13 mouse cellular contexts compared by ENCODE assay signal in the genomic region with DNA sequence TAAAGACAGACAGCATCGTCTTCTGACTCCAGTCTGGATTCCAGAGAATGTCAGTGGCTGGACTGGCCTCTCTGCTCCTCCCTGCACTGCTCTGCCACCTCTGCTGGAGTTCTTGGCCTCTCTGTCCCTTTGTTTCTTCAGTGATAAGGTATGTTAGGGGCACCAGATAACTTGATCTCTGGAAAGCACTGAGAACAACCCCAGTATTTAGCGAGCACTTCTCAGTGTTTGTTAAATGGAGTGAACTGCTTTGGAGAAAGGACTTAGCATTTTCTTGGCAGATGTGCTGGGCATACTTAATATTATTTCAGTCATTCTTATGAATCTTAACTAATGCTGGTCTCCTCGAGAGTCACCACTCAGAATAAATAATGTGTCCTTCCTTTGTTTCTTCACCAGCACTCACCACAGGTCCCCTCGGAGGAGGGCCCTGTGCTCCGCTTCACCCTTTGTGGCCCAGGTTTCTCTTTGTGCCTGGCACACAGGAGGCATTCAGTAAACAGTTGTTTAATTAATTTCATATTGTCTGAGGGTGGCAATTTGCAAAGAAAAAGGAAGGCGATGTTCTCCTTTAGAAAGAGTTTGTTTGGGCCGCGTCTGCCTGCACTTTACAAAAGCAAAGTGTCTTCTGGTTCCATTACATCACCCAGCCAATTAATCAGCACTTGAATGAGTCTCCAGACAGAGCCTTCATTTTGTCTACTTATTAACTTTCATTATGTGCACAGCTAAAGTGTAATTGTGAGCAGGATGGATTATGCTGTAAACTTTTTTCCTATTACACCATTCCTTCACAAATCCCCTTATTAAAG.
DNase-seq lines count a peak whose midpoint lies in the region; ATAC-seq and TF ChIP-seq lines count a peak whose summit lies in the region.
"Had no signal": no experiment of that assay in that cellular context is flagged by ENCODE, and none has a peak within 500 bp of the region (broad histone marks: within the 10 kb centered on the region; RNA-seq: fewer than 3 reads in every experiment).

No protein-coding gene starts in this region.

- H3K27me3 ChIP-seq in neural tube, embryonic 11.5 days (ENCODE audit: control insufficient read depth, insufficient read depth, low read length), result no peaks in the 10 kb centered on the region
- no peaks in the 10 kb centered on the region; the same call in 1 of the 2 replicates for H3K27me3 ChIP-seq in midbrain, embryonic 11.5 days (ENCODE audit: control insufficient read depth, insufficient read depth, low read length)
- no peaks in the 10 kb centered on the region for H3K27me3 ChIP-seq in lung, postnatal 0 days (replicated peaks; ENCODE audit: insufficient read depth, low read length)
- H3K27me3 ChIP-seq in liver, embryonic 11.5 days (replicated peaks; ENCODE audit: control insufficient read depth, insufficient read depth, low read length), result no peaks in the 10 kb centered on the region

- WGBS in neural tube, embryonic 11.5 days, result 22% methylated on average over 8 of the region's 8 CpGs
- WGBS in midbrain, embryonic 11.5 days, result 11% methylated on average over 8 of the region's 8 CpGs
- WGBS in lung, postnatal 0 days, result 19% methylated on average over 8 of the region's 8 CpGs
- WGBS in liver, embryonic 11.5 days, result 55% methylated on average over 8 of the region's 8 CpGs

- TF ChIP-seq EP300 in lung, postnatal 0 days (IDR thresholded peaks at IDR 0.05), result no peak

- H3K4me2 ChIP-seq in neural tube, embryonic 11.5 days (ENCODE audit: low read depth), result no peak overlapping the region
- H3K4me2 ChIP-seq in midbrain, embryonic 11.5 days, result no peak overlapping the region
- no peak overlapping the region for H3K4me2 ChIP-seq in lung, postnatal 0 days (replicated peaks; ENCODE audit: low read depth, low read length)
- no peak overlapping the region for H3K4me2 ChIP-seq in liver, embryonic 11.5 days

- no peak overlapping the region for H3K4me3 ChIP-seq in neural tube, embryonic 11.5 days (ENCODE audit: low read depth, low read length)
- H3K4me3 ChIP-seq in midbrain, embryonic 11.5 days (ENCODE audit: low read depth, low read length), result no peak overlapping the region
- H3K4me3 ChIP-seq in lung, postnatal 0 days (ENCODE audit: low read depth, low read length), result no peak overlapping the region
- no peak overlapping the region for H3K4me3 ChIP-seq in liver, embryonic 11.5 days (ENCODE audit: low read depth, low read length)

- no peak overlapping the region for H3K9ac ChIP-seq in neural tube, embryonic 11.5 days (ENCODE audit: low read length)
- H3K9ac ChIP-seq in midbrain, embryonic 11.5 days (ENCODE audit: low read length), result peak overlapping the region; percentile 11; the same call in 1 of the 2 replicates
- H3K9ac ChIP-seq in lung, postnatal 0 days (replicated peaks; ENCODE audit: low read depth), result no peak overlapping the region
- H3K9ac ChIP-seq in liver, embryonic 11.5 days (ENCODE audit: low read depth, low read length), result no peak overlapping the region

- peak overlapping the region; percentile 36; the same call in 1 of the 2 replicates for H3K27ac ChIP-seq in neural tube, embryonic 11.5 days (ENCODE audit: low read depth, low read length)
- H3K27ac ChIP-seq in midbrain, embryonic 11.5 days (ENCODE audit: low read depth, low read length), result 0 out of 2 replicates have a peak overlapping the region, but pooled peaks have one; percentile 20
- no peak overlapping the region for H3K27ac ChIP-seq in lung, postnatal 0 days (ENCODE audit: low read length)
- no peak overlapping the region for H3K27ac ChIP-seq in liver, embryonic 11.5 days (ENCODE audit: low read depth, low read length)

- no peaks in the 10 kb centered on the region for H3K36me3 ChIP-seq in neural tube, embryonic 11.5 days (ENCODE audit: control insufficient read depth, insufficient read depth, low read length)
- no peaks in the 10 kb centered on the region for H3K36me3 ChIP-seq in midbrain, embryonic 11.5 days (ENCODE audit: control insufficient read depth, insufficient read depth, low read length)
- no peaks in the 10 kb centered on the region for H3K36me3 ChIP-seq in lung, postnatal 0 days (ENCODE audit: insufficient read depth, low read length)
- no peaks in the 10 kb centered on the region for H3K36me3 ChIP-seq in liver, embryonic 11.5 days (ENCODE audit: control insufficient read depth, insufficient read depth, low read length)

- H3K4me1 ChIP-seq in neural tube, embryonic 11.5 days (ENCODE audit: control insufficient read depth, insufficient read depth, low read length), result peaks cover 7% of the 10 kb centered on the region; the same call in 1 of the 2 replicates
- peaks cover 9% of the 10 kb centered on the region for H3K4me1 ChIP-seq in midbrain, embryonic 11.5 days (ENCODE audit: control insufficient read depth, insufficient read depth, low read length)
- no peaks in the 10 kb centered on the region for H3K4me1 ChIP-seq in lung, postnatal 0 days (ENCODE audit: insufficient read depth, low read depth, low read length)
- no peaks in the 10 kb centered on the region for H3K4me1 ChIP-seq in liver, embryonic 11.5 days (replicated peaks; ENCODE audit: control insufficient read depth, insufficient read depth, low read length)

- DNase-seq in embryo, embryonic 9.5 days (ENCODE audit: extremely low spot score), result peak; percentile 23
- no peak for DNase-seq in embryo, embryonic 10.5 days (ENCODE audit: low spot score)
- DNase-seq in neural tube, embryonic 11.5 days (ENCODE audit: low spot score), result peak; percentile 60
- no peak for DNase-seq in neural tube, embryonic 10.5 days (ENCODE audit: extremely low spot score, low spot score)
- peak; percentile 83 for DNase-seq in midbrain, embryonic 11.5 days (ENCODE audit: low spot score, missing footprints)
- DNase-seq in lung, postnatal 0 days (ENCODE audit: low spot score), result no peak
- DNase-seq in T-cell, adult 2 months (ENCODE audit: low spot score), result no peak
- no peak for DNase-seq in liver, embryonic 11.5 days (ENCODE audit: low spot score)
- DNase-seq: adrenal gland, adult 8-10 months; gastrocnemius, postnatal 14 days; lung, adult 18-20 months; thymus, adult 2 months had no signal

- no peaks in the 10 kb centered on the region for H3K9me3 ChIP-seq in neural tube, embryonic 11.5 days (ENCODE audit: control insufficient read depth, low read length)
- H3K9me3 ChIP-seq in midbrain, embryonic 11.5 days (ENCODE audit: control insufficient read depth, low read length), result no peaks in the 10 kb centered on the region
- no peaks in the 10 kb centered on the region for H3K9me3 ChIP-seq in lung, postnatal 0 days (ENCODE audit: low read length)
- no peaks in the 10 kb centered on the region for H3K9me3 ChIP-seq in liver, embryonic 11.5 days (ENCODE audit: control insufficient read depth, low read length)

- no peak for TF ChIP-seq CTCF in lung, postnatal 0 days (IDR thresholded peaks at IDR 0.05)

- peak; percentile 88 for ATAC-seq in neural tube, embryonic 11.5 days (ENCODE audit: insufficient read depth, low FRiP score, low TSS enrichment)
- peak; percentile 80 for ATAC-seq in midbrain, embryonic 11.5 days (ENCODE audit: low FRiP score)
- no peak for ATAC-seq in lung, postnatal 0 days
- no peak for ATAC-seq in liver, embryonic 11.5 days (replicated peaks; ENCODE audit: low FRiP score)
- ATAC-seq: intestine, embryonic 16.5 days had no signal

Comparison
In these comparisons a context has a peak if more than half of its experiments do, and no peak if none do; other contexts are left out.
1. DNase-seq: peak in embryo, embryonic 9.5 days (single experiment), neural tube, embryonic 11.5 days (single experiment) and midbrain, embryonic 11.5 days (single experiment); none in embryo, embryonic 10.5 days (single experiment), neural tube, embryonic 10.5 days (single experiment), lung, postnatal 0 days (single experiment), T-cell, adult 2 months (single experiment) and liver, embryonic 11.5 days (single experiment).
2. ATAC-seq: peak in neural tube, embryonic 11.5 days (single experiment) and midbrain, embryonic 11.5 days (single experiment); none in lung, postnatal 0 days (single experiment) and liver, embryonic 11.5 days (single experiment).
3. H3K27ac ChIP-seq: peak in neural tube, embryonic 11.5 days (single experiment) and midbrain, embryonic 11.5 days (single experiment); none in lung, postnatal 0 days (single experiment) and liver, embryonic 11.5 days (single experiment).